Mouse (Mus musculus) cerebellum, adult 2 months (tissue): ENCODE measurements at regions not wholly inside any gene's neighbourhood (a gene's known extent, or its start where the extent isn't known, plus 50 kb on each side); places are given as distances from the start of the nearest gene placed in this dataset.

ENCODE experiments used
- DNase-seq, 2 experiments: peaks; one replicate each; pipeline ENCODE4 v3.0.0; 2021
- H3K27ac ChIP-seq: fragments of 200-500 bp; 2 replicates; pipeline ENCODE4 v1.5.1; 2012; ENCODE audit warnings: low read length, control low read depth, inconsistent platforms; ENCODE audit not compliant: insufficient read depth
- H3K27me3 ChIP-seq: fragments of 200-500 bp; 2 replicates; pipeline ENCODE4 v1.6.1; 2012; ENCODE audit warnings: inconsistent platforms, mild to moderate bottlenecking, low read length, moderate library complexity; ENCODE audit not compliant: control insufficient read depth, insufficient read depth
- H3K4me1 ChIP-seq: fragments of 200-500 bp; 2 replicates; pipeline ENCODE4 v1.6.1; 2011; ENCODE audit warnings: low read length; ENCODE audit not compliant: control insufficient read depth, insufficient read depth
- H3K4me3 ChIP-seq: fragments of 200-500 bp; replicated peaks from 2 replicates; pipeline ENCODE3; 2011; ENCODE audit warnings: mild to moderate bottlenecking, low read depth, low read length, control low read depth; ENCODE audit not compliant: insufficient read depth
- CTCF ChIP-seq: fragments of 200-500 bp; IDR thresholded peaks from 2 replicates; pipeline ENCODE4 v1.5.1; 2011; ENCODE audit warnings: low read depth, mild to moderate bottlenecking, control low read depth, low read length, moderate library complexity, borderline replicate concordance; ENCODE audit not compliant: insufficient read depth
- POLR2A ChIP-seq: fragments of 200-500 bp; IDR thresholded peaks from 2 replicates; pipeline ENCODE4 v1.6.1; 2011; ENCODE audit warnings: low read length, control low read depth, borderline replicate concordance; ENCODE audit not compliant: insufficient read depth
- WGBS: fragments of 180-500 bp; shearing (Covaris S2); methylation state at CpG from one replicate; pipeline ENCODE4 v1.1.7; 2018; 5-methylcytosine and 5-hydroxymethylcytosine counted together

DNA sequence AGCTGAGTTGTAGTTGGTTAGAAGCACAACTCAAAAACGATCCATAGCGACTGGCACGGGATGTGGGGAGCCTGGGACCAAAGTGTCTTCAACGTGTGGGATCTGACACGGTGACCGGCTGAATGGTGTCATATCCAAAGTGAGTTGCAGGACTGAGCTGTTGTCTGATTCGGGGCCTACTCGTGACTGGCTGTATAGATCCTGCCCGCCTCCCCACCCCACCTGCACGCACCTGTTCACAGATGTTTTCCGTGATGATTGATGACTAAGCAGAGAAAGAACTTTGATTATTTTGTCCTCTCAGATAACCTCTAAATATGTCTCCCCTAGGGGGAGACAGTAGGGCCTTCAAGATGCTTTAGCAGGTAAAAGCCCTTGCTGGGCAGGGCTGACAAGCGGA is 83.2 kb downstream of the Zfp281 start:
- H3K4me1 ChIP-seq: no peaks in the 10 kb centered on the region
- no peak overlapping the region for H3K27ac ChIP-seq
- TF ChIP-seq POLR2A (no peak), CTCF (no peak)
- no peak for DNase-seq
- WGBS: 94% methylated on average over 12 of the region's 12 CpGs
- H3K27me3 ChIP-seq: no peaks in the 10 kb centered on the region; the same call in 1 of the 2 replicates
- H3K4me3 ChIP-seq: no peak overlapping the region

- Histone ChIP-seq H3K4me3 (no peak overlapping the region), H3K27ac (no peak overlapping the region), H3K27me3 (no peaks in the 10 kb centered on the region; the same call in 1 of the 2 replicates), H3K4me1 (no peaks in the 10 kb centered on the region)
- TF ChIP-seq CTCF (no peak), POLR2A (no peak)
- no peak for DNase-seq
- 72% methylated on average over 4 of the region's 4 CpGs for WGBS
Measured at GRCm38 (mm10) chr1:136710196-136710595, 85.5 kb downstream of the Zfp281 start.

- WGBS: 76% methylated on average over 7 of the region's 7 CpGs
- Histone ChIP-seq H3K27me3 (no peaks in the 10 kb centered on the region; the same call in 1 of the 2 replicates), H3K4me1 (no peaks in the 10 kb centered on the region), H3K27ac (no peak overlapping the region), H3K4me3 (no peak overlapping the region)
- DNase-seq: no peak
- TF ChIP-seq POLR2A (no peak), CTCF (no peak)
Measured at GRCm38 (mm10) chr1:136711243-136711642, 86.5 kb downstream of the Zfp281 start.

DNA sequence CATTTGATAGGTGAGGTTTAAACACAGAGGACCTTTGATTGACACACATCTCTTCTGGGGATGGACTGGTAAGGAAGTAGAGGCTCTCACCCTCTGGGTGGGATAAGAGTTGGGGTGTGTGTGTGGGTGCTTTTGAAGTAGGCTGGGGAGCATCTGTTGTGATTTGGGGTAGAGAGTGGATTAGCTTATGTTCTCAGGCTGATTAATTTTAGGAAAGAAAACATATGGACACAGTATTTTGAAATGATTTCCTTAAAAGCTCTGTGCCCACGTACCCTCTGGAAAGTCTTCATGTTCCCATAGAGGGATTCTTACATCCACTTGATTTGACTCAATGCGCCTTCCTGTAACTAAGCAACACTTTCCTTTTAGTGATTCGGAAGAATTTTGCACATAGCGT is 89.4 kb downstream of the Zfp281 start:
- no peak for TF ChIP-seq CTCF
- TF ChIP-seq POLR2A: no peak
- H3K27ac ChIP-seq: no peak overlapping the region
- no peak for DNase-seq
- no peaks in the 10 kb centered on the region for H3K4me1 ChIP-seq
- 70% methylated on average over 4 of the region's 4 CpGs for WGBS
- H3K27me3 ChIP-seq: no peaks in the 10 kb centered on the region; the same call in 1 of the 2 replicates
- no peak overlapping the region for H3K4me3 ChIP-seq

DNA sequence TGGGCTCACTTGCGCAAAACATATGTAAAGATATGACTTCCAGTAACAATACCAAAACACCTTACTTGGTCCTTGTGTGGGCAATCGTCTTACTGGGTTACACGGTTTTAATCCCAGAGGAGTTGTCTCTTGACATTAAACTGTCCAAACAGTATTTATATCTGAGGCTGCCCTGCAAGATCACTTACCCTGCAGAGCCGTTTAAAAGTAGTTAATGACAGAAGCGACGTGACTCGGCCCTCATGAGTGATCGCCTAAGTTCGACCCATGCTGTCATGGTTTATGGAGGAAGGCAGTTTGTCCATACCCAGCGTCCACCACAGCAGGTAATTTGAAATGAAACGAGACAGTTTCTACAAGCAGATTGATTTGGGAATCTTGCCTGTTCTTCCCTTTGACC is 90.3 kb downstream of the Zfp281 start:
- WGBS: 87% methylated on average over 11 of the region's 11 CpGs
- H3K27me3 ChIP-seq: no peaks in the 10 kb centered on the region; the same call in 1 of the 2 replicates
- no peak for TF ChIP-seq CTCF
- TF ChIP-seq POLR2A: no peak
- no peaks in the 10 kb centered on the region for H3K4me1 ChIP-seq
- H3K4me3 ChIP-seq: no peak overlapping the region
- H3K27ac ChIP-seq: no peak overlapping the region
- DNase-seq: no peak

DNA sequence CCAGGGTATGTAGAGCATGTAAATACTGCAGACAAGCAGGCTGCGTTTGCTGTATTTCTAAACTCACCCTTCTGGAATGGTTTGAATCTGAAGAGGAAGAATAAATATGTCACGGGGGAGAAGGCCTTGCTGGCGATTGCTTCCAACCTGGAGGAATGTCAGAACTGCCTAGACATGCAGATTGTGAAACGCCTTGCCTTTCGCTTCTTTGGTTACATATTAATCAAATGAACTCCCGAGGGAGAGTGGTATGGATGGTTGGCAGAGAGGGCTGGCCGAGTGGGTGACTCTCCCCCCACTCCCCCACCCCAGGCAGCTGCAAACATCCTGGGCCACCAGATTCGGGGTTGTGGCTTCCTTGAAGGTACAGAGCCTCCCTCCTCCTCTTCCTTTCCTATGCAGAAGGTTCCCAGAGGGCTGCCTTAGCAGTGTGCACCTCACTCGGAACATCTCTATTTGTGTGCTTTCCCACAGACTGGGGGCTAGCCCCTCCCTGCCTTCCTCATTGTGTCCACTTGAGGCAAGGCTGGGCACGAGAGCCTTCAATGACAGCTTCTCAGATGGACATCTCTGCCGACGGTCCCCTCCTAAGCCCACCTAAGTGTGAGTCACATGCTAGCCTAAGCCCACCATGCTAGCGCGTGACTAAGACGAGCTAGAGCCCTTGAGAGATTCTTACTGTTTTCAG is 93.3 kb downstream of the Zfp281 start:
- DNase-seq: no peak
- 47% methylated on average over 15 of the region's 15 CpGs for WGBS
- H3K4me1 ChIP-seq: no peaks in the 10 kb centered on the region
- no peaks in the 10 kb centered on the region for H3K27me3 ChIP-seq
- TF ChIP-seq CTCF: no peak
- TF ChIP-seq POLR2A: no peak
- no peak overlapping the region for H3K27ac ChIP-seq
- H3K4me3 ChIP-seq: no peak overlapping the region

GRCm38 (mm10) chr1:136723839-136724443 is 99.2 kb downstream of the Zfp281 start:
- H3K27me3 ChIP-seq: no peaks in the 10 kb centered on the region
- 95% methylated on average over 13 of the region's 13 CpGs for WGBS
- TF ChIP-seq POLR2A (no peak), CTCF (no peak)
- no peak for DNase-seq
- H3K4me1 ChIP-seq: no peaks in the 10 kb centered on the region
- H3K27ac ChIP-seq: no peak overlapping the region
- H3K4me3 ChIP-seq: no peak overlapping the region

DNA sequence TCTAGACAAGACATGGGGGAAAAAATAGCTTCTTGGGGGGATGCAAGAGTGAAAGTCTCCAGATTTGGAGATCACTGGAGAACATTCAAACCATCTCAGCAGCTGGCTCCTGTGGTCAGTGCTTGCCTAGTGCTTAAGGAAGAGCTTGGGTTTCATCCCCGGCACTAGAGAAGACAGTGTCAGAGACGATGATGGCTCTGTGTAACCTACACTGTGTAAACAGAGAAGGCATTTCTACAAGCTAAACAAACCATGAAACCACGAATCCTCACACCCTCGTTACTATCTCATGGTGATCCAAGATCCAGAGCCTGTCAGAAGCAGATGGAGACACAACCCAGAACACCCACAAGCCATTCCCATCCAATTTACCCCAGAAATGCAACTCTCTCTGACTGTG is 100.5 kb downstream of the Zfp281 start:
- no peak overlapping the region for H3K27ac ChIP-seq
- no peaks in the 10 kb centered on the region for H3K4me1 ChIP-seq
- TF ChIP-seq CTCF (no peak), POLR2A (no peak)
- no peak for DNase-seq
- H3K27me3 ChIP-seq: no peaks in the 10 kb centered on the region
- 83% methylated on average over 4 of the region's 4 CpGs for WGBS
- no peak overlapping the region for H3K4me3 ChIP-seq
